In the genomic region with DNA sequence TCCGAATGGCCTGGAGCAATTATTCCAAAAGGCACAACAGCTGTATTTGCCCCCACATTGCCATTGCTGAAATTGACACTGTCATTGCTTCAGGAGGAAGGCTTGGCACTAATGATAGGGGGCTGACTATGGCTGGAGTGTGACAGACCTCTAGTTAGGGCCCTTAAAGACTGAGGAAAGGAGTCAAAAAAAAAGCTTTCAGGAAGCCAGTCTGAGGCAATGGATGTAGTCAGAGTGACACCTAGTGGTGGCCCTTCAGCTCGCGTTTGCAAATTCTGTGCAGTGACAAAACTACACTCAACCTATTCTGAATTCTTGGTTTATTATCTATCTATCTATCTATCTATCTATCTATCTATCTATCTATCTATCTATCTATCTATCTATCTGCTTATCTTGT, we compare ENCODE assay signal across 9 mouse cellular contexts. TPM values are rescaled to one million over a fixed set of nuclear protein-coding genes. Genes with fewer than 3 reads are reported as not detected.
DNase-seq lines count a peak whose midpoint lies in the region; ATAC-seq lines count a peak whose summit lies in the region.
"Had no signal": no experiment of that assay in that cellular context is flagged by ENCODE, and none has a peak within 500 bp of the region (broad histone marks: within the 10 kb centered on the region; RNA-seq: fewer than 3 reads in every experiment).

No protein-coding gene starts in this region.

- 30% methylated on average over 3 of the region's 3 CpGs for WGBS in embryonic facial prominence, embryonic 14.5 days

- H3K27me3 ChIP-seq in embryonic facial prominence, embryonic 14.5 days (replicated peaks; ENCODE audit: control insufficient read depth, insufficient read depth, low read length), result no peaks in the 10 kb centered on the region

- no peaks in the 10 kb centered on the region for H3K36me3 ChIP-seq in embryonic facial prominence, embryonic 14.5 days (ENCODE audit: control insufficient read depth, insufficient read depth, low read length)

- H3K27ac ChIP-seq in embryonic facial prominence, embryonic 14.5 days (replicated peaks; ENCODE audit: low read depth, low read length), result no peak overlapping the region

- H3K4me3 ChIP-seq in embryonic facial prominence, embryonic 14.5 days (ENCODE audit: low read depth, low read length), result no peak overlapping the region

- ATAC-seq in embryonic facial prominence, embryonic 14.5 days (ENCODE audit: low read depth), result no peak

- H3K4me2 ChIP-seq in embryonic facial prominence, embryonic 14.5 days (ENCODE audit: low read depth, low read length), result no peak overlapping the region

- H3K9me3 ChIP-seq in embryonic facial prominence, embryonic 14.5 days (ENCODE audit: control insufficient read depth, low read length), result no peaks in the 10 kb centered on the region

- no peak overlapping the region for H3K9ac ChIP-seq in embryonic facial prominence, embryonic 14.5 days (ENCODE audit: low read depth, low read length)

- DNase-seq in heart, postnatal 10 days, result peak; percentile 52 to 68
- no peak for DNase-seq in heart, adult 8-10 months (ENCODE audit: low spot score)
- DNase-seq in 416B (ENCODE audit: low read depth) (peak; percentile 64), NIH3T3 (ENCODE audit: low read depth) (peak; percentile 75)
- DNase-seq in embryonic facial prominence, embryonic 14.5 days (ENCODE audit: low spot score), result peak; percentile 70
- peak; percentile 15 to 53 for DNase-seq in layer of hippocampus, postnatal 36 days
- peak; percentile 49 for DNase-seq in retina, postnatal 7 days (ENCODE audit: low read depth, low spot score)
- DNase-seq in spleen, postnatal 4 days (ENCODE audit: low spot score in 2 of 2), result no peak

- no peaks in the 10 kb centered on the region for H3K4me1 ChIP-seq in embryonic facial prominence, embryonic 14.5 days (ENCODE audit: control insufficient read depth, insufficient read depth, low read length)

- intact Hi-C loops in heart, postnatal 10 days (cut with DNase I), result loop anchor here (1.0 to 5.0 kb wide), 4 partner anchors 74 to 327 kb away; no protein-coding TSS in a partner anchor

RNA-seq across cellular contexts. Expression of gene Htr3b, which starts 7.7 kb away (rescaled TPM):
- total RNA-seq in heart, postnatal 10 days (2021), result not detected
- total RNA-seq in heart, adult 8-10 months (2022), result not detected
- 1.1 TPM in 2 replicates for polyA plus RNA-seq in embryonic facial prominence, embryonic 14.5 days (2014; fragmentation: Nextera tagmentation; extraction: Ambion mirVana)
- total RNA-seq in layer of hippocampus, postnatal 36 days (2021), result not detected
- total RNA-seq: left cerebral cortex, postnatal 36 days had no signal

RNA-seq across cellular contexts. Expression of gene Usp28, which starts 12.7 kb away (rescaled TPM):
- 100 to 1,000 TPM; 161 to 198 TPM for total RNA-seq in heart, postnatal 10 days (2021)
- 100 to 1,000 TPM; 120 to 141 (median 134) TPM for total RNA-seq in heart, adult 8-10 months (2022)
- 36.2 and 40.3 TPM in 2 replicates for polyA plus RNA-seq in embryonic facial prominence, embryonic 14.5 days (2014; fragmentation: Nextera tagmentation; extraction: Ambion mirVana)
- total RNA-seq in layer of hippocampus, postnatal 36 days (2021), result 10 to 100 TPM; 36.4 to 36.8 TPM

Comparison
In these comparisons a context has a peak if more than half of its experiments do, and no peak if none do; other contexts are left out.
1. DNase-seq: peak in heart, postnatal 10 days (2 of 2), 416B (single experiment), NIH3T3 (single experiment), embryonic facial prominence, embryonic 14.5 days (single experiment), layer of hippocampus, postnatal 36 days (2 of 2) and retina, postnatal 7 days (single experiment); none in heart, adult 8-10 months (single experiment) and spleen, postnatal 4 days (0 of 2).